Mouse (Mus musculus) embryo, embryonic 11.5 days (tissue): ENCODE measurements at regions not wholly inside any gene's neighbourhood (a gene's known extent, or its start where the extent isn't known, plus 50 kb on each side); places are given as distances from the start of the nearest gene placed in this dataset.
"Not testable (repeated sequence)": the region's sequence is repeated elsewhere in the genome, so short reads cannot be mapped to it uniquely, and the experiment has no call there.

Source experiments
- DNase-seq: peaks from one replicate; pipeline ENCODE4 v3.0.0-alpha.2; 2012; ENCODE audit warnings: low read depth, low spot score

GRCm38 (mm10) chr13:26457487-26458253, 312.3 kb downstream of the Hdgfl1 start:
- no peak for DNase-seq

GRCm38 (mm10) chr13:26426639-26427038, 343.3 kb downstream of the Hdgfl1 start:
- no peak for DNase-seq

- DNase-seq, result no peak
Observed at GRCm38 (mm10) chr13:26424513-26424912, 345.5 kb downstream of the Hdgfl1 start.

- DNase-seq, result no peak
Observed at GRCm38 (mm10) chr13:26405757-26406156, 364.2 kb downstream of the Hdgfl1 start.

GRCm38 (mm10) chr13:26404707-26405106, 365.3 kb downstream of the Hdgfl1 start:
- no peak for DNase-seq

GRCm38 (mm10) chr13:26387861-26388621, 381.9 kb downstream of the Hdgfl1 start:
- DNase-seq, result no peak

- no peak for DNase-seq
Observed at GRCm38 (mm10) chr13:26382631-26383030, 387.3 kb downstream of the Hdgfl1 start.

GRCm38 (mm10) chr13:26382154-26382553, 387.8 kb downstream of the Hdgfl1 start:
- no peak for DNase-seq

- no peak for DNase-seq
Observed at GRCm38 (mm10) chr13:26375546-26375945, 394.4 kb downstream of the Hdgfl1 start.

- DNase-seq, result not testable (repeated sequence)
Observed at GRCm38 (mm10) chr13:26365911-26366310, 404.1 kb downstream of the Hdgfl1 start.

- no peak for DNase-seq
Observed at GRCm38 (mm10) chr13:26356341-26356740, 413.6 kb downstream of the Hdgfl1 start.

GRCm38 (mm10) chr13:26354421-26354820, 415.5 kb downstream of the Hdgfl1 start:
- DNase-seq, result no peak

- no peak for DNase-seq
Observed at GRCm38 (mm10) chr13:26350510-26350909, 419.5 kb downstream of the Hdgfl1 start.

- DNase-seq, result no peak
Observed at GRCm38 (mm10) chr13:26338795-26339194, 431.2 kb downstream of the Hdgfl1 start.

GRCm38 (mm10) chr13:26325066-26325465, 444.9 kb downstream of the Hdgfl1 start:
- no peak for DNase-seq

GRCm38 (mm10) chr13:26324633-26325032, 445.3 kb downstream of the Hdgfl1 start:
- no peak for DNase-seq

GRCm38 (mm10) chr13:26318557-26318956, 451.4 kb downstream of the Hdgfl1 start:
- no peak for DNase-seq

GRCm38 (mm10) chr13:26312246-26313010, 457.5 kb downstream of the Hdgfl1 start:
- DNase-seq, result no peak

GRCm38 (mm10) chr13:26284073-26284444, 485.9 kb downstream of the Hdgfl1 start:
- DNase-seq, result no peak

GRCm38 (mm10) chr13:26283397-26284072, 486.4 kb downstream of the Hdgfl1 start:
- no peak for DNase-seq

GRCm38 (mm10) chr13:26282291-26282690, 487.7 kb downstream of the Hdgfl1 start:
- DNase-seq, result no peak

- no peak for DNase-seq
Observed at GRCm38 (mm10) chr13:26272850-26273249, 497.1 kb downstream of the Hdgfl1 start.
